Mouse (Mus musculus): ENCODE results near the gene Nhlrc2. TPM values are rescaled to one million over a fixed set of nuclear protein-coding genes. Genes with fewer than 3 reads are reported as not detected.

The Nhlrc2 gene
- total and polyA plus RNA-seq, 3 experiments = 9.9 to 18.3 (median 12.6) TPM

DNA sequence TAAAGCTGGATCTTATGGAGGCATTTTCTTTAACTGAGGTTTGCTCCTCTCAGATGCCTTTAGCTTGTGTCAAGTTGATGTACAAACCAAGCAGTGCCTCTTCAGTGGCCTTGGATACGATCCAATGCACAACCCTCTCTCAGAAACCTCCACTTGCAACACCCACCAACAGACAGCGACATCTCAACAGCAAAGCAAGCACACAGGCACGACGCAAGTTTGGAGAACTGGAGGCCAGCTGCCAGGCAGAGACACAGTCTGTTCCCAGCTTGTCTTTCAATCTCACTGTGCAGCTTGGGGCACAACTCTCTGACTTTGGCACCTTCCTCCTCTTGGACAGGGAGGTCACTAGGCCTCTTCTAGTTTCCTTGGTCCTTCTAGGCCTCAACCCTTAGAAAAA, 83.0 kb downstream of the Nhlrc2 start:
- Histone ChIP-seq H3K9ac (ENCODE audit: insufficient read depth, low read depth) (no peak overlapping the region), H3K4me3 (replicated peaks in 1 of 3; ENCODE audit: low read depth in 2 of 3, low read length in 2 of 3, poor library complexity in 1 of 3) (no peak overlapping the region), H3K36me3 (replicated peaks in 1 of 2; ENCODE audit: control insufficient read depth in 1 of 2, insufficient read depth in 1 of 2, low read length in 1 of 2) (no peaks in the 10 kb centered on the region), H3K9me3 (replicated peaks; ENCODE audit: low read length) (no peaks in the 10 kb centered on the region), H3K27me3 (replicated peaks) (peaks cover 2% of the 10 kb centered on the region), H3K27ac (ENCODE audit: insufficient read depth, low read depth) (no peak overlapping the region), H3K4me1 (ENCODE audit: control insufficient read depth in 1 of 2, insufficient read depth in 2 of 2) (0 out of 4 replicates have a peak, but pooled peaks cover 0 to 3% of the 10 kb centered on the region in 2 experiments), H3K4me2 (ENCODE audit: insufficient read depth, low read depth, poor library complexity, severe bottlenecking) (no peak overlapping the region), H3K79me2 (replicated peaks; ENCODE audit: control insufficient read depth, extremely low read depth, insufficient read depth, poor library complexity, severe bottlenecking) (no peaks in the 10 kb centered on the region)
- dilution Hi-C loops (cut with MboI; ENCODE audit: extremely low pct_ligation_motif_present, extremely low pct_unique_long_range_greater_than_20kb, low sequenced_read_pairs) = no loop called here
- no peak for DNase-seq (ENCODE audit: extremely low read depth)
- TF ChIP-seq SIN3A (IDR thresholded peaks at IDR 0.05; ENCODE audit: low read length) (no peak), BHLHE40 (IDR thresholded peaks at IDR 0.05; ENCODE audit: low read depth, low read length) (no peak), PAX5 (IDR thresholded peaks at IDR 0.05; ENCODE audit: low read length) (no peak), NRF1 (IDR thresholded peaks at IDR 0.05; ENCODE audit: low read depth, low read length) (no peak), CHD1 (IDR thresholded peaks at IDR 0.05; ENCODE audit: low read depth, low read length) (no peak)
- in situ Hi-C loops (cut with MboI; ENCODE audit: low pct_ligation_motif_present, low pct_unique_long_range_greater_than_20kb, low sequenced_read_pairs) = no loop called here

DNA sequence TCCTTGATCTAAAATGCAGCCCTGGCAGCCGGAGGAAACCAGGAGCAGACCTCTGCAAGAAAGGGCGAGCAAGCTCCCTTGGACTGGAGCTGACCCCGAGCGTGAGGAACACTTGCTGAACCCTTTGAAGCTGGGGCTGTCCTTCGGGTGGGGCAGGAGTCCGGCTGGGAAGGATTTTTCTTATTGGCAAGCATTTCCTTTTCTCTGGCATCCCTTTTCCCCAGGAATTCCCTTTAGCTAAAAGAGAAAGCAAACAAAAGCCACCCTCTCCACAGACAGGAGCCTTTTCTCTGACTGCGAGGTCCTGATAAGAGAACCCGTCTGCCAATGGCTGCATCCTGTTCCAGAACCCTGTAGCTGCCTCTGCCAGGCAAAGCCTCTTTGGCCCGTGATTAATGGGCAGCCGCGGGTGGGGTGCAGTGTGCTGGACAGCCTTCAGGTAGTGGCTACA, 83.4 kb downstream of the Nhlrc2 start:
- H3K27me3 ChIP-seq (replicated peaks) = peaks cover 2% of the 10 kb centered on the region
- H3K4me1 ChIP-seq (ENCODE audit: control insufficient read depth in 1 of 2, insufficient read depth in 2 of 2) = 0 out of 4 replicates have a peak, but pooled peaks cover 0 to 3% of the 10 kb centered on the region in 2 experiments
- TF ChIP-seq HCFC1 (IDR thresholded peaks at IDR 0.05; ENCODE audit: low read depth, low read length) (no peak), MEF2A (IDR thresholded peaks at IDR 0.05; ENCODE audit: borderline replicate concordance, low read depth, low read length) (no peak), E2F4 (IDR thresholded peaks at IDR 0.05; ENCODE audit: insufficient replicate concordance, low read depth, low read length) (no peak), MAX (IDR thresholded peaks at IDR 0.05; ENCODE audit: low read length) (no peak), MYC (IDR thresholded peaks at IDR 0.05; ENCODE audit: low read depth, low read length) (no peak), USF2 (conservative IDR thresholded peaks at IDR 0.05; ENCODE audit: low read depth, low read length) (no peak), ZNF384 (IDR thresholded peaks at IDR 0.05; ENCODE audit: low read depth, low read length) (no peak), CTCF (conservative IDR thresholded peaks at IDR 0.05 in 1 of 2, IDR thresholded peaks at IDR 0.05 in 1 of 2; ENCODE audit: low read depth in 2 of 2, low read length in 2 of 2) (no peak), ZC3H11A (IDR thresholded peaks at IDR 0.05; ENCODE audit: low read depth, low read length) (no peak), RCOR1 (conservative IDR thresholded peaks at IDR 0.05; ENCODE audit: low read depth, low read length) (no peak), GABPA (IDR thresholded peaks at IDR 0.05; ENCODE audit: insufficient replicate concordance, low read depth, low read length) (no peak), ZMIZ1 (IDR thresholded peaks at IDR 0.05; ENCODE audit: low read depth, low read length) (no peak), TBP (conservative IDR thresholded peaks at IDR 0.05; ENCODE audit: low read depth, low read length) (no peak), MAZ (IDR thresholded peaks at IDR 0.05; ENCODE audit: low read depth, low read length) (no peak), EP300 (IDR thresholded peaks at IDR 0.05; ENCODE audit: low read length) (no peak), JUN (IDR thresholded peaks at IDR 0.05; ENCODE audit: insufficient read depth, low read depth, low read length) (no peak), ZKSCAN1 (IDR thresholded peaks at IDR 0.05; ENCODE audit: borderline replicate concordance, low read depth, low read length) (no peak)
- no peak overlapping the region for H3K4me2 ChIP-seq (ENCODE audit: insufficient read depth, low read depth, poor library complexity, severe bottlenecking)
- in situ Hi-C loops (cut with MboI; ENCODE audit: low pct_ligation_motif_present, low pct_unique_long_range_greater_than_20kb, low sequenced_read_pairs) (no loop called here), dilution Hi-C loops (cut with MboI; ENCODE audit: extremely low pct_ligation_motif_present, extremely low pct_unique_long_range_greater_than_20kb, low sequenced_read_pairs) (no loop called here)
- H3K9me3 ChIP-seq (replicated peaks; ENCODE audit: low read length) = no peaks in the 10 kb centered on the region
- H3K4me3 ChIP-seq (replicated peaks in 1 of 3; ENCODE audit: low read depth in 2 of 3, low read length in 2 of 3, poor library complexity in 1 of 3) = no peak overlapping the region
- no peaks in the 10 kb centered on the region for H3K36me3 ChIP-seq (replicated peaks in 1 of 2; ENCODE audit: control insufficient read depth in 1 of 2, insufficient read depth in 1 of 2, low read length in 1 of 2)
- DNase-seq (ENCODE audit: extremely low read depth) = no peak
- H3K27ac ChIP-seq (ENCODE audit: insufficient read depth, low read depth) = no peak overlapping the region
- H3K9ac ChIP-seq (ENCODE audit: insufficient read depth, low read depth) = no peak overlapping the region
- H3K79me2 ChIP-seq (replicated peaks; ENCODE audit: control insufficient read depth, extremely low read depth, insufficient read depth, poor library complexity, severe bottlenecking) = no peaks in the 10 kb centered on the region
